Mouse (Mus musculus): Measurements from ENCODE around the gene Klra1.
"Not testable (repeated sequence)": the region's sequence is repeated elsewhere in the genome, so short reads cannot be mapped to it uniquely, and the experiment has no call there.

Klra1 gene

DNA sequence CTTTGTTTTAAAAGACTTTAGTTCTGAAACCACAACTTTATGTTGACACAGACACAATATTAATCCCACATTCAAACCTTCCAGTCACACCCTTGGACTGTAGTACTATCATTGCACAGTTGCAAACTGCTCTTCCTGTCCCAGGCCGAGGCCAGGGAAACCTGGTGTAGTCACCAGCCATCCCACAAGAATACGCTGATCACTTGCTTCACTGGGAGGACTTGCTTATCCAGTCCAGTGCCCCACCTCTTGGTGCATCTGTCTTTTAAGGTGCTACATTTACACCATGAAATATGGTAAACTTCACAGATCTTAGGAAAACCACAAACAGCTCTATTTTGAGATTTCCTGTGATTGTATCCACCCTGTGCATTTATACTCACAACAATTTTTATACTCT lies at the start of gene Klra1:
Gene Klra1, minus strand, starts transcription at position 125 of the 400 bp plus-strand sequence.
- no peak for DNase-seq (ENCODE audit: low spot score)

DNA sequence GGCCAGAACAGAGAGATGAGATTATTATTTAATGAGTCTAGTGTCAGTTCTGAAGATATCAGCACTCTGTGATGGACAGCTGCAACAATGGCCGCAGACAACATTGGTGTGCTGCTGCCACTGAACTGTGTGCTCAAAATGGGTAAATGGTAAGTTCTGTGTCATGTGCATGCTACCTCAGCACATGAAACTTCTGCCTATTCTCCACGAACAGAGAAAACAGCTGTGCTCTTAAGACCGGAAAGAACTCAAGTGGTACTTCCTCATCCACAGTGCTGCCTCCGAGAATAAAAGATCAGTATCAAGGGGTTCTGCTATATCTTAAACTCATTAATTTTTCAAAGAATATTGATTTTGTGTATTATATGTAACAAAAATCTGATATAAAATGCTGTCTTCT lies 42.8 kb upstream of the Klra1 start:
- DNase-seq (ENCODE audit: low spot score), result no peak

DNA sequence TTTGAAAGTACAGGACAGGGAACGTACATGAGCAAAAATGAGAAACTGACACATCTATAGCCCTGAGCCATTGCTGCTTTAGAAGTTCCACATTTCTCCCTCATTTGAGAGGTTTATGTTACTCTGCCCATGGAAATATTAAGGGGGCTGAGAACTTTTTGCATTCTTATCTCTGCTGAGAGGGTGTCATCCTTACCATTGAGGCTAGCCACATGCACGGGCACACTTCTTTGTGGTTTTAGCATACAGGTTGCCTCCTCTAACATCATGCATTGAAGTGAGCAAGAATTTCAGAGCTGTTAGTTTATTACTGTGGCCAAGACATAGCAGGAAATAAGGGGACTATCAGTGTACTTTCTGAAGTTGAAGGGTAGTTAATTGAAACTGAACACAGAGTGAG lies 32.5 kb upstream of the Klra1 start:
- DNase-seq (ENCODE audit: low spot score), result no peak

DNA sequence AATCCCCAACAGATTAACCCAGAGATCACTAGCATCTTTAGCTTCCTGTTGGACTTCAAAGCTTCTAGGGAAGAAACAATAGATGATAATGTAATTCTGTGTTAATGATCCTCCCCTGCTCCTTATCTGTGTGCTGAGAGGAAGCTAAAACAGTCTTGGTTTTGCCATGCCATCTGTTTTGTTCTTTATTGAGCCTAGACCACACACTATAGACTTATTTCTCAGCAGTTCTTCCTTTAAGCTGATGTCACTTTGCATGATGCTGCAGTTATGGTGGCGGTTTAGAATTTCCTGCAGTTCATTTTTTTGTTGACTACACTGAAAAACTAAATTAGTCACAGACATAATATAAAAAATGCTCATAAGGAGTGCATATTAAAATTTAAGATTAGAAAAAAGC lies 18.2 kb upstream of the Klra1 start:
- DNase-seq (ENCODE audit: low spot score), result no peak

DNA sequence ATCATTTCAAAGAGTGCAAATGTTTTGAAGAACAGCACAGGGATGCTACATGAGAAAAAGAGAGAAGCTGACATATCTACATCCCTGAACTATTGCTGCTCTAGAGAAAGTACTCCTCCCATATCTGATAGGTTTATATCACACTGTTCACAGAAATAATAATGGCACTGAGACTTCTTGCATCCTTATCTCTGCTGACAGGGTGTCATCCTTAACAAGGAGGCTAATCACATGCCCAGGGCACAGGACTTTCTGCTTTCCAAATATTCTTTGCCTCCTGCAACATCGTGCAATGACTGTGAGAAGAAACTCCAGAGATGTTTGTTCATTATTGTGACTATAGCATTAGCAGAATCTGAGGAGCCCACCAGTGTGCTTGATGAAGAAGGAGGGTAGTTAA lies 871 bp downstream of the Klra1 start:
- DNase-seq (ENCODE audit: low spot score), result no peak

DNA sequence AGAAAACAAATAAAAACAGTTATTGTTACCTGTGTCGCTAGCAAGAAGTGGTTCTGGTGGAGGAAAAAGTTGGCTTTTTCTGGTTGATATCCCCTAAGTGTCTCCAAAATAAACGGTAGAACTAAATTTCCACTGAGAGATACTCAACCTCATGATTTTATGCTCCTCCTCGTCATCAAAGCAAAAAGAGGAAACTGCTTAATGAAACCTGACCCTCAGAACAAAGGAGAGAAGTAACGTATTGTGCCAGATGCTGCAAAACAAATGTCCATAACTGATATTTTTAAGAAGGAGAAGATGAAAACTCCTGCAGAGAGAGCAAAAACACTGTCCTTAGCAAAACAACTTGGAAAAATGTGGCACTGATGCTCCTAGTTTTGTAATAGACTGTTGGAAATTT lies 4.3 kb downstream of the Klra1 start:
- DNase-seq (ENCODE audit: low spot score), result no peak

DNA sequence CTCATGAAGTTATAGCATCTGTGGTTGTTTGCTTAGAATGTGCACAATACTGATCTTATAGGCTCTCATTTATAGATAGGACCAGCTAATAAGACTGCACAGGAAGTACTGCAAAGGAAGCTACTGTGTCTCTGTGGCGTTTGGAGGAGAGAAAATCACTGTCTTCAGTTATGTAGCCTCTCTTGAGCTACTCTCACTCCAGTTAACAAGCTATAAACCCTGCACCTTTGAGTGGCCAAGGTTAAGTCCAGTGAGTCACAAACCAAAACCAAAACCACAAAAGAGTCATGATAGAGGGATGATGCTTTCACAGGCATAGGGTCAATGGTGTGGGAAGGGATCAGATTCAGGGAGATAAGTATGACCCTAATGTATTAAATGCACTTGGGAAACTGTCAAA lies 41.3 kb downstream of the Klra1 start:
- DNase-seq (ENCODE audit: low spot score), result not testable (repeated sequence)

DNA sequence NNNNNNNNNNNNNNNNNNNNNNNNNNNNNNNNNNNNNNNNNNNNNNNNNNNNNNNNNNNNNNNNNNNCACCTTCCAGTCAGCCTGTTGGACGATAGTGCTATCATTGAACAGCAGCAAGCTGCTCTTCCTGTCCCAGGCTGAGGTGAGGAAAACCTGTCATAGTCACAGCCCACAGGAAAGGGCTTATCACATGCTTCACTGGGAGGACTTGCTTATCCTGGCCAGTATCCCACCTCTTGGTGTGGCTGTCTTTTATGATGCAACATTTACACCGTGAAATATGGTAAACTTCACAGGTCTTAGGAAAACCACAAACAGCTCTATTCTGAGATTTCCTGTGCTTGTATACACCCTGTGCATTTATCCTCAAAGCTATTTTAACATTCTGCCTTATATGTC lies 44.7 kb downstream of the Klra1 start:
- not testable (repeated sequence) for DNase-seq (ENCODE audit: low spot score)

DNA sequence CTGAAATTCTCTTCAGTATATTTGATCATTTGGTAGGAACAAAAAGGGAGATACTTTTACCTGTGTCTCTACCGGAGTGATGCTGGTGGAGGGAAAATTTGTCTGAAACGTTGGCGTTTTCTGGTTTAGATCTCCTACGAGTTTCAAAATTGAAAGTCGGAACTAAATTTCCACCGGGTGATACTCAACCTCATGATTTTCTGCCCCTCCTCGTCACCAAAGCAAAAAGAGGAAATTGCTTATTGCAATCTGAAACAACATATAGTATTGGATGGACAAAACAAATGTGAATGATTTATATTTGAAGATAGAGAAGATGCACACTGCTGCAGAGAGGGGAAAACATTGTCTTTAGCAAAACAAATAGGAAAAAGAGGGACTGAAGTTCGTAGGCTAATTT lies 49.3 kb downstream of the Klra1 start, which contains the start of gene Klra3:
Gene Klra3, minus strand, starts transcription at position 164 of the 400 bp plus-strand sequence.
- DNase-seq (ENCODE audit: low spot score), result no peak
